Mouse (Mus musculus): Measurements from ENCODE around the gene Gm13694.
"Not testable (repeated sequence)": the region's sequence is repeated elsewhere in the genome, so short reads cannot be mapped to it uniquely, and the experiment has no call there.

DNA sequence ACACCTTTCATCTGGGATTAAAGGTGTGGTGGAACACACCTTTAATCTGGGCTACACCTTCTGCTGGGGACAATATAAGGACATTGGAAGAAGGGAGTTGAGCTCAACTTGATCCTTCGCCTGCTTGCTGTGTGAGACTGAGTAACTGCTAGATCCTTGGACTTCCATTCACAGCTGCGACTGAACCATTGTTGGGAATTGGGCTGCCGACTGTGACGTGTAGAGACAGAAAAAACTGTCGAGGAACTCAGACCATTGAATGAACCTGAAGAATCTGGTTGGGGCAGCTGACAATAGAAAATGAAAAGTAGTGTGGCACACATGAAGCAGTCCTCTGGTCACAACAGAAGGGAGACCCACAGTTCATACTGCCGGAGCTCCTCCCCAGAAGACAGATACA is 11.5 kb downstream of the Gm13694 start, which contains the start of gene Gm13691:
- not testable (repeated sequence) for TF ChIP-seq POLR2A, CTCF (IDR thresholded peaks at IDR 0.05; ENCODE audit: insufficient read depth, low read depth, low read length)
